Mouse (Mus musculus) kidney, postnatal 10 days (tissue): ENCODE measurements around the gene Gm5737.

ENCODE experiments used
- DNase-seq: peaks from one replicate; pipeline ENCODE4 v3.0.0; 2021; ENCODE audit warnings: mixed read lengths

Gene Gm5737

DNA sequence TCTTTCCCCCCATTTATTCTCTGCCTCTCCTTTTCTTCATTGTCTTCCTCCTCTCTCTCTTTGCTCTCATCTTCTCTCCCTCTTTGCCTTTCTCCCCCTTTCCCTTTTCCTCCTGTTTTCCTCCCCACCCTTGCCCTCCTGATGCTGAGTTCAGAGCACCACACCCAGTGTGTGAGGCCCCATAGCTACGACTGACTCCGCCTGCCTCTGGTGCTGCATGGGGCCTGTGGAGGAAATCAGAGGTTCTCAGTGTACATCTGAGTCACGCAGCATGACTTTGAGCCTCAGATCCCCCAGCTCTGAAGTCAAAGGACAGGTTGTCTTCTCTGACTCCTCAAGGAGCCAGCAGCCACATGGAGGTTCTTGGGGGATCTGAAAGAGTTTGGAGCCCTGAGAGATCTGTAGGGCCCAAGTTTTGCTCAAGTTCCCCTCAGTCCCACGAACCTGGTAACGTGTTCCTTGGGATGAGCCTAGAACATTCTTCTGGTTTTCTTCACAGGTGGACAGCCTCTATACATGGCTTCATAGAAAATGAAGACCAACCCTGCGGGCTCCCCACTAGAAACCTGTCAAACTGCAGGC is at the start of gene Gm5737:
Gene Gm5737 (plus strand): TSS at position 532 of the 582 bp plus-strand sequence.
- DNase-seq = no peak

DNA sequence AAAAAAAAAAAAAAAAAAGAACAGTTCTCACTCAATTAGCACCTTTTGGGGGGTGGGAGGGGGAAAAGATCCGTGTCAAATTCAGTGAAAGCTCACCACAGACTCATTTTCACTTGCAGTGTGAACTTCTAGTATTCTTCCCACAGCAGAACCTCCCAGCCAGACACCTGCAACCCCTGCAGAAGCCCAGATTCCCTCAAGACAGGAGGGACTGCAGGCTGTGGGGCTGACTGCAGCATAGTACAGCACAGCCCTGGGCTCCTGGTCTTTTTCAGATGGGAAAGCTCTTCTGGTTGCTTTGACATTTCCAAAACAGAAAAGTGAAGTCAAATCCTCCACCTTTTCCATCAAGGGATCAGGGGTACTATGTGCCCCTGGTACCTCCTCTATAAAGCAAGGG is 44.8 kb upstream of the Gm5737 start:
- DNase-seq = no peak

DNA sequence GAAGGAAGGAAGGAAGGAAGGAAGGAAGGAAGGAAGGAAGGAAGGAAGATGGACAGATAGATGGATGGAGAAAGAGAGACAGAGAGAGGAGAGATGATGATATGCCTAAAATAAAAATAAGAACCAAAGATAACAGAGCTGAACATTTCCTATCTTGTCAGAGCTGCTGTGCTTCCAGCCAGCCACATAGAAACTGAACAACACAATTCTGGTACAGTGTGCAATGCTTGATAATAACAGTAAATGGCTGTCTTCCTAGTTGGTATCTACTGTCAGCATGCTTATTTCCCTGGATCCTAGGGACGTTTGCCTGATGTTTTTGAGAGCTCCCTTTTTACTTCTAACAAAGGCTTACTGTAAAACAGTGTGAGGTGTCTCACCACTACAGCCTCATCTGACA is 40.8 kb upstream of the Gm5737 start:
- DNase-seq = no peak

DNA sequence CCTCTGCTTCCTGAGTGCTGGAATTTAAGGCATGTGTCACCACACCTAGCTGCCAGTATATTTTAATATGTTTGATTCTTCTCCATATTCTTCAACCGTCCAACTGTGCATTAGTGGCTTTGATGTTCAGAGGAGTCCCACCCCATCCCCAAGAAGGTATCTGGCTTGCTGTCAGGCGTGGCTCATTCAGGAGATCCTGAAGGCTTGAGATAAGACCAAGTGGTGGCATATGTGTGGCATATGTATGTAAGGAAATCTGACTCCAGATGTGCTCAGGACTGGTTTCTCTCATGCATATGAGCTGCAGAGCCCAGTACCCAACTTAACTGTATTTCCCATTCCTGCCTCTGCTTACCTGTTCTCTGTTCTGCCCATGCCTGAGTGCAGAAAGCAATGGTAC is 34.2 kb upstream of the Gm5737 start:
- no peak for DNase-seq

DNA sequence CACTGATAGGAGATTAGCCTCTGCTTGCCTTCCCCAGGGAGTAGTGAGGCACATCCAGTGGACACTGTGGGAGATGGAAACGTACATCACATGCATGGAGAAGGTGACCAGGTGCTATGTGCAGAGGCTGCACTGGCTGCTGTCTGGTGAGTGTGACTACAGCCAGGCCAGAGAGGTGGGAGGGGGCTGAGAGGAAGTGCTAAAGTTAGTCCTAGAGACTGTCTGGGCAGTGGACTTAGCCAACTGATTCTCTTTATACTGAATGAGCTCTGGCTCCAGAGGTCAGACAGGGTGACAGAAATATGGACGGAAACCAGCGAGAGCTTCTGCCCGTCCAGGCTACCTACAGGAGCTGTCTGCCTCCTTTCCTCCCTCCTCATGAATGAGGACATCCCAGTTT is 16.6 kb upstream of the Gm5737 start:
- no peak for DNase-seq

DNA sequence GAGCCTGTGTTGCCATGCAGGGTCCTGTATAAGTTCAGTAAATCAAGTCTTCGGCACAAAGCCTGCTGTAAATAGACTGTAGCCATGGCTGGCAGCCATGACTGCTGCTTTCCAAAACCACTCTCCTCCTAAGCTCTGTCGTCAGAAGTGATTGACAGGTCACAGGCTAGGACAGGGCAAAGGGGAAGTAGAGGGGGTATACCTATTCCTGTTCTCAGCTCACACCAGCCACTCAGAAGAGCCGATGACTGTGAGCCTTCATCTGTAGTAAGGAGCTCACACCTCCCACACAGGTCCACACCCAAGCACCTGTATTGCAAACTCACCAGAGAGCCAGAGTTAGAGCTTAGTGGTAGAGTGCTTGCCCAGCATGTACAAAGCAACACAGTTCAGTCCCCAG is 15.8 kb upstream of the Gm5737 start:
- DNase-seq = no peak

DNA sequence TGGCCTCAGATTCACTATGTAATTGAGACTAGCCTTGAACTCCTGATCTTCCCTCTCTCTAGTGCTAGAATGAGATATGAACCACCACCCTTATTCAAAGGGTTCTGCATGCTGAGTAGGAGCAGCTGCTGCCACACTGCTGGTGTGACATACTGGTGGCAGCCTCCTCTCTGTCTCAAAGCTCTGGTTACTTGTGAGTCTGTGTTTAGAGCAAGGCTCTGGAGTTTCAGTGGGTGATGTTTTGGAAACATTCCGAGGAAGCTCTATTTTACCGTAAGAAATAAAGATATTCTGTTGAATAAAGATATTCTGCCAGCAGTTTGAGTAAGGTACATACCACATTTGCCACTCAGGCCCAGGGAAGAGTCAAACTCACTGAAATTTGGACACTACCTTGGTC is 8.9 kb upstream of the Gm5737 start:
- no peak for DNase-seq

DNA sequence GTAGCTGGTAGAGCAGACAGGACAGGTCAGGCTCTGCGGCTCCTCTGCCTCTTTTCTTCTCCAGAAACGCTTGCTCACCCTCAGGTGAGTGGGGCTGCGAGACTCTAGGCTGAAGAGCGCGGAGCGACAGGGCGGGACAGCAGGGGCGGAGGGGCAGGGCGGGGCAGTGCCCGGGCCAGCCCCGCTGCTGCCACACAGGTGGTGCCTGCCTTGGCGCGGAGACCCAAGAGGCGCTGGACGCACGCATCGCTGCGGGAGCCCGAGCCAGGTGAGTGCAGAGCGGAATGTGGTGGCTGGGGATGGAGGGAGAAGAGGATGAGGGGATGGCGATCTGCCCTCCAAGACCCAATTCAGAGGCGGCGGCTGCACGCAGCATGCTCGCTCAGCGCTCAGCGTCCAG is 2.5 kb upstream of the Gm5737 start:
- peak; percentile 15 for DNase-seq

DNA sequence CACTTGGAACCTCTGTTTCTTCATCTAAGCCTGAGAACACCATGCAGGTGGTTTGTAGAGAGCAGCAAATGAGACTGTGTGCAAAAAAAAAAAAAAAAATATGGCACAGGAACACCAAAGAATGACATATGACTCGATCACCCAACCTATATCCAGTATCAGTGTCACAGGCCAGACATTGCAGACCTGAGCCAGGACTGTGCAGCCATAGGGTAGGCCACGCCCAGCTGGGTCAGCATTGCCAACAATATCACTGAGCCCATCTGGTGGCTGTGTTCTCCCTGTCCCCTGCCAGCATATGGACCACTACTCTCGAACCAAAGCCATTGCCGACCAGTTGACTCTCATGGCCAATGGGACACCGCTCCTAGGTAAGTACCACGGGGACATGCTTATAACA is 5.4 kb downstream of the Gm5737 start:
- no peak for DNase-seq

DNA sequence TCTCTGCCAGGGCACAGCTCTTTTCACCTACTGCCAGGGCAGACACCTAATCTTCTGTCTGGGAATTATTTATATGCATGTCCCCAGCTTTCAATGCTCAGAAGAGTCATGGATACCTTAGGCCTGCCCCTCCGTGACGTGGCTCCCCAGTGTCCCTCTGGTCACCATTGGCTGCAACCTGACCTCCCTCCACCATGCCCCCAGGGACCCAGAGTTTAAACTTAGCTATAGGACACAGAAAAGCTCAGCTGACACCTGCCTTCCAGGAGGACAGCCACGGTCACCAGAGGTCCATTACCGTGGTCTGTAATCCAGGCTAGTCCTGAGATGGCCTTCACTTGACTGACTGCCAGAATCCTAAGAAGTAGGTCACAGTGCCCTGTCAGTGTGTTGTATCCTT is 7.2 kb downstream of the Gm5737 start:
- no peak for DNase-seq

DNA sequence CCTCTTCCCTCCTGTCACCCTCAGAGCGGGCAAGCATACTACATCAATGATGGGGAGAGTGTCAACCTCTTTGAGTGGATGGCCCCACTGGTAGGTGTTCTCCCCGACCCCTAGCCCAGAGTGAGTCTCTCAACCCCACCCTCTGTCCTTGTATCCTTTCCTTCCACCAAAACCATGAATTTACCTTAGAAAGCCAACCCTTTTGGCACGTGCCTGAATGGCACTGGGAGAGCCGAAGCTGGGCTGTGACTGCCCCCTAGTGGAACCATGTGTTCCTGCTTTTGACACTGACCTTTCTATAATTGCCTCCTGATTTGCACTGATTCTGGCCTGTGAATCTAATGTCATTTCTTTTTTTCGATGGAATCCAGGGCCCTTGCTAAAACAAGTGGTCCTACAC is 11.1 kb downstream of the Gm5737 start:
- DNase-seq = peak; percentile 84

DNA sequence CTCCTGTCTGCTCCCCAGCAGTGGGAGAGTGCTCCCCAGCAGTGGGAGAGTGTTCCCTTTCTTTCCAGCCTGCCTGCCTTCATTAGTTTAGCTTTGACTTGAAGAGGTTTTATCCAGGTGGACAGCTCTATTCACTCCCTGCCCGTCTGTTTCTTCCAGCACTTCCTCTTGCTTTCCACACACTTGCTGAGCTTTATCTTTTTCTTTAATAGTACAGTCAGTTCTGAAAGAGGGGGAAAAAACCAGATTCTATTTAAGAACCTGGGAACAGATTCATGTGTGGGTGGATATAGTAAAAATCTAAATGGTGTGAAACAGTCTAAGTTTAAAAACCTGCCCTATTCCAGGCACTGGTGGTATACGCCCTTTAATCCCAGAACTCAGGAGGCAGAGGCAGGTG is 12.9 kb downstream of the Gm5737 start:
- no peak for DNase-seq

DNA sequence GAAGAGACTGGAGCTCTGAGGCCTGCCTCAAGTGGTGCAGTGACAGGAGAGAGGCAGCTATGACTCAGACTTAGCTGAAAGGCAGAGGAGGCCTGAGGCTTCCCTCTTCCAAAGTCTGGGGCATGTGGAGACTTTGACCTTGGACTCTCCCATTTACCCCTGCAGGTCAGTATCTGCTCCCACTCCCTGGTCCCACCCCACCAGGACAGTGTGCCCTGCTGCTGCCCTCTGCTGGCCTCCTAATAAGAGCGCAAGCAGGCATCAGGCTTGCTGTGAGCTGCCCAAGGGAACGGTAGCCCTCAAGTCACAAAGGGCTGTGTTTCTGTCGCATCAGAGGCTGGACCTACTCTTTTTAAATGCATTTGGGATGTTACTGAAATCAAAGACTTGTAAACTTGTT is 14.2 kb downstream of the Gm5737 start:
- DNase-seq = peak; percentile 72

DNA sequence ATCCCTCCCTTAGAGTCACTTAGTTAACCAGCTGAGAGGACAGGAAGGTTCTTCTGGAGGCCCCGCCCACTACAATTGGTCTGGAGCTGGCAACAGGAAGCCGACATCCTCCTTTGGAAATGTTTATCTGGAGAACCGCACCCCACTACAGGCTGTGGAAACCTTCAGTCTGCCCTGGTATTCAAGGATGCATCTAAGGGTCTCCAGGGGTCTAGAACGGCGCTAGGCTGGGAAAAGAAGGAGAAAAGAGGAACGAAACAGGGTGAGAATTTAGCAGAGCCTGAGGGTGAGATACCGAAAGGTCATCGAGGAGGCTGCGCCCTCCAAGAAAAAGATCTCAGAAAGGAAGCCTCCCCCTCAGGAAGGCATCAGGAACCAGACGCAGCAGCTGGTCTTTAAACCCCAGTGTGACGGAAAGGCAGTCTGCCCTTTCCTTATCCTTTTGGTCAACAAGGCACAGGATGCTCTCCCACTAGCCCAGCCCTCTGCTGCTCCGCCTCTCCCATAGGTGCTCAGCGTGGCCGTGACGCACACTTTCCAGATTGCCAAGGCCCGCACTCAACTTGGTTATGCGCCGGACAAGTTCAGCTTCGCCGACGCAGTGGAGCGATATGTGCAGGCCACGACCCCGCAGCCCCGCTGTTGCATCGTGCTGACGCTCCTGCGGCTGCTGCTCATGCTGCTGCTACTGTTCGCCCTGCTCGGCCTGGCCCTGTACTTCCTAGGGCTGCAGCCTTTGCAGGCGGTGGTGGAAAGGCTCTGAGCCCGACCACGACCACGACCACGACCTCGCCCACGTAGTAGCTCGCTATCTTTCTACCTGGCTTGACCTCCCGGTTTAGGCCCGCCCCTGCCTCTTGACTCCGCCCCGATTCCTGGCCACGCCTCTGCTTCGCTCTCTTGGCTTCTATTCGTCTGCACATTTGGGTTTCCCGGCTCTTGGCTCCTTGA is 18.5 kb downstream of the Gm5737 start:
- peak; percentile 83 for DNase-seq

DNA sequence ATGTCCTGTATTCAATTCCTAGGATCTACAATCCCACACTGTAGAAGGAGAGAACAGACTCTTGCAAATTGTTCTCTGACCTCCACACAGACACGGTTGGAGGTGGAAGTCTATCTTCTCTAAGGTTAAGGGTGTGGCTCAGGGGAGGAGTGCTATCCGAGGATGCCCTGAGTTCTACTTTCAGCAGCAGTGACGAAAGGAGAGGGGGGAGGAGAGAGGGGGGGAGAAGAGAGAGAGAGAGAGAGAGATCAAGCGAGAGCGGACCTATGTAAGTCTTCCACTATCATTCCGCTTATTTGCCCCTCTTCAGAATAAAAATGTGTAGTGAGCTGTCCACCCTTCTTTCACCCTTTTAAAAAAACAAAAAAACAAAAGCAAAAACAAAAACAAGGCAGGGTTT is 22.3 kb downstream of the Gm5737 start:
- DNase-seq = no peak

DNA sequence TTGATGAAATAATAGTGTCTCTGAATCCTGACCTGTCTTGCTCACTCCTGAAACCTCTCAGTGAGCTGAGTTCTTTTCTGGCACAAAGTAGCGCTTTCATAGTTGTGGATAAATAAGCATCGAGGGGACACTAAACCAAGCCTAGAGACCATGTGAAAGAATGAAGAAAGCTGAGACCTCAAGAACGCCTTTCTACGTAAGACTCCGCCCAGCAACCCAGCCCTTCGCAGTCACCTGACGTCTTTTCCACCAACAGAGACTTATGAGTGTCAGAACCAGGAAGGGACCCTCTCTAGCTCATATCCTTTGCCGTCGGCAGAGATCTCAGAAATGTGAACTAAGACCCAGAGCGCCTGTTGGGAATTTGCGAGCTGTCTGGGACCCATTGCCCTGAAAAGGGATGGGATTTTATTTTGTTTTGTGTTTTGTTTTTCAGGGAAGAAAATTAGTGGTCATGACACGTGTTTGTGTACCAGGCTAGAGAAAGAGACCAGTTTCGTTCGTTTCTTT is 22.8 kb downstream of the Gm5737 start:
- peak; percentile 80 for DNase-seq

DNA sequence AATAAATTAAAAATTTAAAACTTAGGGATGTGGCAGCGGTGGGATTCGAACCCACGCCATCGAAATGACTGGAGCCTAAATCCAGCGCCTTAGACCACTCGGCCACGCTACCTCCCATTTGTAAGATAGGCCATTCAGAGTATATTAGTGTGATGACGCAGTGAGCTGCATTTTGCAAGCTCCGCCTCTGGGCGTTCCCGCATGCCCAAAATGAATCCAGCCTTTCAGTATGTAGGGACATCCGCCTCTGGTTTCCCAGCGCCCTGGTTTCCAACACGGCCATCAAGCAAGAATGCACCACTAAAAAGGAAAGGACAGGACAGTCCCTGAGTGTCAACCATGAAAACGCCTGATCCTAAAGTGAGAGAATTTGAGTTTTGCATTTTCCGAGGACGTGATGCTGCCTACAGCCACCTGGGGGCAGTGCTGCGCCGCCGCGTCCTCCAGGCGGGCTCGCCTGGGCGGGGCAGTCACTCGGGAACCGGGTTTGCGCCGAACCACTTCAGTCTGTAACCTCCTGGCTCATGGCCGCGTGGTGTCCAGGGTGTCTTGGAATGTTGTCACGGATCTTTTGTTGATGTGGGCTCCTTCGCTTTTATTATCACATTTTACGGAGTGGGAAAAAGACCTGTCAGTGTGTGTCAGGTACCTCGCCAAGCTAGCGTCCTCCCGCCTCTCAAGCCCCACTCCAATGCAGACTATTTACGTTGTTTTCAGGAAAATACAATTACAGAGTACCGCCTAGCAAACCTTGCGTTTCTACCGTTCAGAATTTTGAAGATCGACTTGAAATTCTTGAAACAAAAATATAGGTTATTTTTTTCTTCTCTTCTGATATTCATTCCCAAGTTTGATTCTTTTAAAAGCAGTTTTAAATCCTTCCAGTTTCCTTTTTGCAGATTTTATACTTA is 23.5 kb downstream of the Gm5737 start:
- DNase-seq = peak; percentile 95

DNA sequence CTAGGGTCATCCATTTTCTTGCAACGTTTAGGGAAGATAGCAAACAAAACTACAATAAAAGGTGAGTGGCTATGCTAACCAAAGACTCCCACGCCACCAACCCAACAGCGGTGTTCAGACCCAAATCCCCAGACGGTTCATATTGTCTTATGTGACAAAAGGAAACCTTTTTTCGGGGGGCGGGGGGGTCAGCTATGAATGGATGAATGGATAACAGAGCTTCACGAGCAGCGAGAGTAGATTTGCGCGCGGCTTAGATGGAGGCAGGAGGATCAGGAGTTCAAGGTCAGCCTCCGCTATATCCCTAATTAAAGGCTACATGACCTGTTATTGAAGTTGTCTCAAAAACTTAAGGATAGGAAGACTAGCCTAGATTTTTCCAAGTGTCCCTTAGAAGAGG is 24.2 kb downstream of the Gm5737 start:
- peak; percentile 29 for DNase-seq

DNA sequence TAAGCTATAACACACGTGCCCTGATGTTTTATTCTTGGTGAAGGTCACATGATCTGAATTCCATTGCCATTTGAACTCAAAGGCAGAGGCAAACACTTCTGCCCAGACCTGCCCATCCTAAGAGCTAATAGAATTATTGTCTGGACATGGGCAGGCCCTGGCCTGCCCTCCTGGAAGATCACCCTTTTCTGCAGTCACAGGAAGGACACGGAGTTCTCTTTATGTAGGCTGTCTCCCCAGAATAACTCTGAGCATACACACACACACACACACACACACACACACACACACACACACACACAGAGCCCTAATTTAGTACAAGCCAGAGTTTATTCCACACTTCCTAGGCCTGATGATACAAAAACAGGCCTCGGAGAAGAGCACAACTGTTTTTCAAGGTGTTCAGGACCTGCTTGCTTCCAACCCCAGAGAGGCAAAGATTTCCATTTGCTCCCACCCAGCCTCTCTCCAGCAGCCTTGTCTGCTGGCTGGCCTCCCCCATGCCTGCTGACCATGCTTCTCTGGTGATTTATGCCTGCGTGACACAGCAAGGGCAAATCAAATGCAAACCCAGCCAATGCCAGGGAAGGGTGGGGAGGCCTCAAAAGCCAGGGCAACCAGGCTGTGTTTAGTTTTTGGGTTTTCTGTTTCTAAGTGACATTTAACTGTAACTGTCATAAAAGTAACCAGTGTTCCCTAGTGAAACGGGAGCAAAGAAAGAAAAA is 26.4 kb downstream of the Gm5737 start:
- peak; percentile 22 for DNase-seq

DNA sequence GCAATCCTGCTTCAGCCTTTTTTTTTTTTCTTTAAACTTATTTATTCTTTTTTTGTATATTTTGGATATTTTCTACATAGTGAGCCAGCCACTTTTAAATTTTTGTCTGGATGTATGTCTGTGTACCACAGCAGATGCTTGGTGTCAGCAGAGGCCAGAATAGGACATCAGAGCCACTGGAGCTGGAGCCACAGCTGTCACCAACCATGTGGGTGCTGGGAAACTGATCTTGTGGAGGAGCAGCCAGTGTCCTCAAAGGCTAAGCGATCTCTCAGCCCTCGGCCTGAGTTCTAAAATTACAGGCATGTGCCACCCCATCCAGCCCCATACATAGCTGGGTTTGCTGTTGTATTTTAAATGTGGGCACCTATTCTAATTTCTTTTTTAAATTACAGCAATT is 27.6 kb downstream of the Gm5737 start:
- no peak for DNase-seq

DNA sequence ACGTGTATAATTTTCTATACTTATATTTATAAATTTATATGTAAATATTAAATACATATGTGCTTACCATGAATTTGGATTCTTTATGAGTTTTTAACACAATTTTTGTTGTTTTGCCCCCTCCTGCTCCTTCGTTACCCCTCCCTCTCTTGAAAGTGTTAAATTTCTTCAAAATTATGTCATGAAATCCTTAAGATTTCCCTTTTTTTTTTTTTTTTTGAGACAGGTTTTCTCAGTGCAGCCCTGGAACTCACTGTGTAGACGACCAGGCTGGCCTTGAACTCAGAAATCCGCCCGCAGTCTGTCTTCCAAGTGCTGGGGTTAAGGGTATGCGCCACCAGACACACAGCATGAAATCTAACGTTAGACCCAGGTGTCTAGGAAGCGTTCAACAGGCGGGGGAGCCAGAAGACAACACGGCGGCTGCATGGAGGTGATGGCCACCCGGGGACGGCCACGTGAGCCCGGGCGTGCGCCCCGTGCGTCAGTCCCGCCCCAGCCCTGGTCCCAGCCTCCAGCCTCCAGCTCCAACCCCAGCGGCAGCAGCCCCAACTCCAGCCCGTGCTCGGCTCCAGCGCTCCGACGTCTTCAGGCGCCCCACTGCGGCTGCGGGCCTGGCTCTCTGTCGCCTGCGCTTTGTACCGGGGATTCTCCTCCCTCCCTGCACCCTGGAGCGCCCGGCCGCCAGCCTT is 30.3 kb downstream of the Gm5737 start, which contains the start of gene Eef2k:
Gene Eef2k (plus strand): TSS at position 487 of the 692 bp plus-strand sequence.
- DNase-seq = peak; percentile 90
